Comparison of ENCODE assay signal across 27 mouse cellular contexts in genomic region chr5:72881748-72882411, GRCm38 (mm10). TPM values are rescaled to one million over a fixed set of nuclear protein-coding genes. Genes with fewer than 3 reads are reported as not detected.
DNase-seq lines count a peak whose midpoint lies in the region; ATAC-seq lines count a peak whose summit lies in the region.
"Had no signal": no experiment of that assay in that cellular context is flagged by ENCODE, and none has a peak within 500 bp of the region (broad histone marks: within the 10 kb centered on the region; RNA-seq: fewer than 3 reads in every experiment).

No protein-coding gene starts in this region.

- H3K9me3 ChIP-seq in heart, embryonic 11.5 days (replicated peaks; ENCODE audit: control insufficient read depth, low read length), result no peaks in the 10 kb centered on the region
- H3K9me3 ChIP-seq in heart, embryonic 13.5 days, result no peaks in the 10 kb centered on the region
- H3K9me3 ChIP-seq in intestine, embryonic 15.5 days, result no peaks in the 10 kb centered on the region
- H3K9me3 ChIP-seq: embryonic facial prominence, embryonic 12.5 days; hindbrain, embryonic 13.5 days; limb, embryonic 12.5 days; liver, embryonic 12.5 days; neural tube, embryonic 15.5 days had no signal

- ATAC-seq in heart, embryonic 11.5 days (replicated peaks; ENCODE audit: insufficient number of reproducible peaks, low FRiP score, low TSS enrichment), result no peak
- ATAC-seq in heart, embryonic 13.5 days (ENCODE audit: extremely low read depth, insufficient number of reproducible peaks, low FRiP score, low TSS enrichment), result peak; percentile 40; the same call in 1 of the 2 replicates
- peak; percentile 40; the same call in 1 of the 2 replicates for ATAC-seq in intestine, embryonic 15.5 days
- ATAC-seq: activated CD4-positive, CD25-positive, alpha-beta regulatory T cell, adult 4 months had no signal

- no peaks in the 10 kb centered on the region for H3K36me3 ChIP-seq in heart, embryonic 11.5 days (ENCODE audit: control insufficient read depth, insufficient read depth, low read length)
- no peaks in the 10 kb centered on the region for H3K36me3 ChIP-seq in heart, embryonic 13.5 days
- no peaks in the 10 kb centered on the region for H3K36me3 ChIP-seq in intestine, embryonic 15.5 days
- H3K36me3 ChIP-seq: embryonic facial prominence, embryonic 12.5 days; hindbrain, embryonic 13.5 days; limb, embryonic 12.5 days; liver, embryonic 12.5 days; neural tube, embryonic 15.5 days had no signal

- H3K27ac ChIP-seq in heart, embryonic 11.5 days (ENCODE audit: low read depth, low read length), result peak overlapping the region; percentile 80
- H3K27ac ChIP-seq in heart, embryonic 13.5 days (replicated peaks), result peak overlapping the region; percentile 89
- H3K27ac ChIP-seq in intestine, embryonic 15.5 days, result no peak overlapping the region
- H3K27ac ChIP-seq: embryonic facial prominence, embryonic 12.5 days; hindbrain, embryonic 13.5 days; layer of hippocampus, adult 2 months; limb, embryonic 12.5 days; liver, embryonic 12.5 days; neural tube, embryonic 15.5 days had no signal

- H3K9ac ChIP-seq in heart, embryonic 11.5 days (ENCODE audit: low read depth, low read length), result no peak overlapping the region
- no peak overlapping the region for H3K9ac ChIP-seq in heart, embryonic 13.5 days
- no peak overlapping the region for H3K9ac ChIP-seq in intestine, embryonic 15.5 days
- H3K9ac ChIP-seq: embryonic facial prominence, embryonic 12.5 days; forebrain, postnatal 0 days; hindbrain, embryonic 13.5 days; limb, embryonic 12.5 days; liver, embryonic 12.5 days; neural tube, embryonic 15.5 days had no signal

- WGBS in heart, embryonic 11.5 days (ENCODE audit: insufficient replicate concordance), result 63% methylated on average over 12 of the region's 12 CpGs
- WGBS in heart, embryonic 13.5 days, result 45% methylated on average over 12 of the region's 12 CpGs
- 61% methylated on average over 12 of the region's 12 CpGs for WGBS in intestine, embryonic 15.5 days

- peaks cover 5% of the 10 kb centered on the region; the same call in 1 of the 2 replicates for H3K4me1 ChIP-seq in heart, embryonic 11.5 days (ENCODE audit: control insufficient read depth, insufficient read depth, low read length)
- H3K4me1 ChIP-seq in heart, embryonic 13.5 days, result peaks cover 22% of the 10 kb centered on the region
- no peaks in the 10 kb centered on the region for H3K4me1 ChIP-seq in intestine, embryonic 15.5 days (replicated peaks)
- H3K4me1 ChIP-seq: embryonic facial prominence, embryonic 12.5 days; hindbrain, embryonic 13.5 days; liver, embryonic 12.5 days had no signal

- H3K27me3 ChIP-seq in heart, embryonic 11.5 days (ENCODE audit: control insufficient read depth, insufficient read depth, low read length), result no peaks in the 10 kb centered on the region
- peaks cover 4% of the 10 kb centered on the region for H3K27me3 ChIP-seq in heart, embryonic 13.5 days (replicated peaks)
- H3K27me3 ChIP-seq in intestine, embryonic 15.5 days (replicated peaks), result no peaks in the 10 kb centered on the region
- H3K27me3 ChIP-seq: embryonic facial prominence, embryonic 12.5 days; hindbrain, embryonic 13.5 days; neural tube, embryonic 15.5 days had no signal

- no peak overlapping the region for H3K4me3 ChIP-seq in heart, embryonic 11.5 days (ENCODE audit: low read depth, low read length)
- H3K4me3 ChIP-seq in heart, embryonic 13.5 days, result no peak overlapping the region
- H3K4me3 ChIP-seq in intestine, embryonic 15.5 days (replicated peaks), result no peak overlapping the region
- H3K4me3 ChIP-seq: embryonic facial prominence, embryonic 12.5 days; hindbrain, embryonic 13.5 days; layer of hippocampus, adult 2 months; limb, embryonic 12.5 days; liver, embryonic 12.5 days; neural tube, embryonic 15.5 days had no signal

- DNase-seq in heart, adult 8-10 months (ENCODE audit: low spot score), result peak; percentile 24
- no peak for DNase-seq in heart, postnatal 14 days
- DNase-seq in lung, postnatal 14 days, result no peak
- DNase-seq in thymus, postnatal 14 days, result no peak
- DNase-seq: cerebellum, adult 18-20 months; cerebellum, postnatal 14 days; forebrain, postnatal 0 days; gastrocnemius, postnatal 14 days; kidney, adult 9 months; kidney, postnatal 25 days; layer of hippocampus, postnatal 36 days; lung, adult 2 months; lung, postnatal 36 days; right cerebral cortex, adult 18-20 months; thymus, adult 18-20 months; thymus, postnatal 4 days had no signal

- H3K4me2 ChIP-seq in heart, embryonic 11.5 days, result 0 out of 2 replicates have a peak overlapping the region, but pooled peaks have one; percentile 8
- H3K4me2 ChIP-seq in heart, embryonic 13.5 days, result peak overlapping the region; percentile 30
- H3K4me2 ChIP-seq in intestine, embryonic 15.5 days (replicated peaks), result no peak overlapping the region
- H3K4me2 ChIP-seq: embryonic facial prominence, embryonic 12.5 days; hindbrain, embryonic 13.5 days; limb, embryonic 12.5 days; liver, embryonic 12.5 days; midbrain, embryonic 11.5 days; neural tube, embryonic 15.5 days had no signal

- intact Hi-C loops in heart, postnatal 14 days (cut with DNase I), result no loop called here

RNA-seq across cellular contexts. Expression of gene Tec, which starts 13.6 kb away (rescaled TPM):
- total RNA-seq in heart, adult 8-10 months (2022), result 10 to 100 TPM; 13.2 to 14.5 (median 13.5) TPM
- 10 to 100 TPM; 11.0 to 11.9 TPM for total RNA-seq in heart, postnatal 14 days (2021)
- 11.9 and 14.5 TPM in 2 replicates for polyA plus RNA-seq in heart, embryonic 11.5 days (2014; fragmentation: Nextera tagmentation; extraction: Ambion mirVana)
- 15.1 and 17.2 TPM in 2 replicates for polyA plus RNA-seq in heart, embryonic 13.5 days (2015; fragmentation: Nextera tagmentation; extraction: Ambion mirVana)
- 12.8 and 13.0 TPM in 2 replicates for polyA plus RNA-seq in intestine, embryonic 15.5 days (2015; fragmentation: Nextera tagmentation; extraction: Ambion mirVana)

RNA-seq across cellular contexts. Expression of gene Slain2, which starts 32.2 kb away (rescaled TPM):
- 100 to 1,000 TPM; 140 to 190 (median 176) TPM for total RNA-seq in heart, adult 8-10 months (2022)
- total RNA-seq in heart, postnatal 14 days (2021), result 100 to 1,000 TPM; 109 to 122 TPM
- polyA plus RNA-seq in heart, embryonic 11.5 days (2014; fragmentation: Nextera tagmentation; extraction: Ambion mirVana), result 23.1 and 25.2 TPM in 2 replicates
- polyA plus RNA-seq in heart, embryonic 13.5 days (2015; fragmentation: Nextera tagmentation; extraction: Ambion mirVana), result 17.0 and 18.1 TPM in 2 replicates
- polyA plus RNA-seq in intestine, embryonic 15.5 days (2015; fragmentation: Nextera tagmentation; extraction: Ambion mirVana), result 11.9 and 12.9 TPM in 2 replicates
